Mouse (Mus musculus): ENCODE data around the gene Rufy3.

Rufy3 gene

DNA sequence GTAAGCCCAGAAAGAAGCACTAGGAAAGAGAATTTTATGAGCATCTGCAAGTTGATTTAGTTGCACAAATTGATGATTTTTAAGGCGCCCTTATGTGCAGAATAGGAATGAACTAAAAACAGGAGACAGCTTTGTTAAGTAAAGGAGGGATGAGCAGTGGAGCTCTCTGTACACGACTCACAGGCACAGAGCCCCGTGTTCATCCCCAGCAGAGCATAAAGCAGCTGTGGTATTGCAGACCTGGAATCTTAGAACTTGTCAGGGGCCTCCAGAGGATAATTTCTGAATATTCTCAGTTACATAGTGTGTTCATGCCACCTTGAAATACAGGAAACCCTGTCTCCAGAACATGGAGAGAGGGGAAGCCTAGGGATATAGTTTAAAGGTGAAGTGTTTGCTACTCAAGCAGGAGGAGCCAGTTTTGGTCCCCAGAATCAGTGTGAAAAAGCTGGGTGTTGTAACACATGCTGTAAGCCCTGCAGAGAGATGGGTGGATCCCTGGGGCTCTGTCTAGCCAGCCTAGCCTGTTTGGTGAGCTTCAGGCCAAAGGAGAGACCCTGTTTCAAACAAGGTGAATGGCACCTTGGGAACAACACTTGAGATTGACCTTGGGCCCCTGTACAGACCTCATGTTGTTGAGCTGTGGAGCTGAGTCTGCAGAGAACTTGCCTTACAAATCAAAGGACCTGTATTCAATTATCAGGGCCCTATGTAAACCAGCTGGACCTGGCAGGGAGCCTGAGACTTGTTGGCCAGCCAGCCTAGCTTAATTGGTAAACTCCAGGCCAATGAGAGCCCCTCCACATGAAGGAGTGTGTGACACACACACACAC is 10.9 kb downstream of the Rufy3 start:
- no peak for DNase-seq (ENCODE audit: low read depth)

- DNase-seq (ENCODE audit: low read depth) = no peak
These were observed 15.8 kb downstream of the Rufy3 start for GRCm38 (mm10) chr5:88580681-88581080.

- no peak for DNase-seq (ENCODE audit: low read depth)
These were observed 16.5 kb downstream of the Rufy3 start for GRCm38 (mm10) chr5:88581343-88581742.

GRCm38 (mm10) chr5:88583271-88584031 is 18.6 kb downstream of the Rufy3 start:
- no peak for DNase-seq (ENCODE audit: low read depth)

DNA sequence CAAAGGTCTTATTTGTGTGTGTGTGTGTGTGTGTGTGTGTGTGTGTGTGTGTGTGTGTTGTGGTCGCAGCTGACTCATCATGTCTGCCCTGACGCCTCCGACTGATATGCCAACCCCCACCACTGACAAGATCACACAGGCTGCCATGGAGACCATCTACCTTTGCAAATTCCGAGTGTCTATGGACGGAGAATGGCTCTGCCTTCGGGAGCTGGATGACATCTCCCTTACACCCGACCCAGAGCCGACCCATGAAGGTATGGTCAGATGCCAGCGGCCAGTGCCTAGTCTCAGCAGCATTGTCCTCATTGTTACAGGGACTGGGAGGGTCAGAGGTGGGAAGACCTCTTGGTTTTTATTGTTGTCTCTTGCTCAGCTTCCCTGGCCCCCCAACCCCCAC is 19.2 kb downstream of the Rufy3 start:
- no peak for DNase-seq (ENCODE audit: low read depth)

DNA sequence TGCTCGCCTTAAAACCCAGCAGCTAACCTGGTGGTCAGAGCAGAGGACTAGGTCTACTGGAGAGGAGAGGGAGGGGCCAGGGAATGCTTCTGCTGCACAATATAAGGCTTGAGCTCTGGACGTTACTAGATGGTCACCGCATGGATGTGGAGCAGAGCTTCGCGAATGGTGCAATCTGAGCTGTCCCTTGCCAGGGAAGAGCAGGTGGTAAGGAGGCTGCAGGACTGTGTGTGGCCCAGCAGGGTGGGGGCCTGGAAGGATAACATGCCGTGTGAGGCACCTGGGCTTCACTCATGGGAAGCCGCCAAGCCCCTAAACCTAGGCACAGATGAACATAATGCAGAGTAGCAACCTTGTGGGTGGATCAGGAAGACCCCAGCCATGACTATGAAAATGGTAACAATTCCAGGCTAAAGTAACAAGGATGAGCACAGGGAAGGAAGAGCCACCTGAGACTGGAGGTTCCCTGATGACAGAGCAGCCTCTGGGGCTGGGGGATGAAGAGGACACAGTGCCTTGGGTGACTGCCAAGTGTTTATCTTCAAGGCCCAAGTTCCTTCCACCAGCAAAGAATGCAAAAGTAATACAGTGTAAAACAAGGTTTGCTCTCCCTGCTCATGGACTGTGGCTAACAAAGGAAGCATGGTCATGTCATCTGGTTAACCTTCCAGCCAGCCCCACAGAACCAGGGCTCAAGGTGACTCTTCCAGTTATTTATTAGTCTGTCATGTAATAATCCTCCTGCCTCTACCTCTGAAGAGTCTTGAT is 21.8 kb downstream of the Rufy3 start:
- no peak for DNase-seq (ENCODE audit: low read depth)

DNA sequence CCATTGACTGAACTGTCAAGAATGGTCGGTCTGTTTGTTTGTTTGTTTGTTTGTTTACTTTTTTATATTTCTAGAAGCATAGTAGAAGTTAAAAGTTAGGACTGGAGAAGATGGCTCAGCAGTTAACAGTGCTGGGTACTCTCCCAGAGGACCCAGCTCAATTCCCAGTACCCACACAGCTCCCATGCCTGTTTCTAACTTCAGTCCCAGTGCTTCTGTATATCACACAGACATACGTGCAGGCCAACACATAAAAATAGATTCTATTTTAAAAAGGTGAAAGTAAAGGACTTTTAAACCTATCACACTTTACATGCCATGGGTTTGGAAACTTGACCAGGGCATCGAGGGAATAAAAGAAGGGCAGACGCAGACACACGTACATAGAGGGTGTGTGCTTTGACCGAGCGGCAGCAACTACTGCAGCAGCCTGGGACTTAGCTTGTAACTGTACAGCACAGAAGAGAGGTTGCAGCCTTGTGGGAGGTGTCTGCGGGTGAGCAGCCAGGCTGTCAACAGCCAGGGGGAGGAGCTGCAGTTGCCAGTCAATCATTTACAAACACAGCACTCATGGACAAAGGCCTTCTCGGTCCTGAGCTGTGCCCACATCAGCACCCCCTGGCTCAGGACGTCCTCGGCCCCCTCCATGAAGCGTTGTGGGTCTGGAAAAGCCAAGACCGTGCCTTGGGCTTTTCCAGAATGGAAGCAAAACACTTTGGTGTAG is 22.5 kb downstream of the Rufy3 start:
- no peak for DNase-seq (ENCODE audit: low read depth)

GRCm38 (mm10) chr5:88588481-88588880 is 23.6 kb downstream of the Rufy3 start:
- no peak for DNase-seq (ENCODE audit: low read depth)

GRCm38 (mm10) chr5:88593421-88594172 is 28.8 kb downstream of the Rufy3 start:
- no peak for DNase-seq (ENCODE audit: low read depth)

DNA sequence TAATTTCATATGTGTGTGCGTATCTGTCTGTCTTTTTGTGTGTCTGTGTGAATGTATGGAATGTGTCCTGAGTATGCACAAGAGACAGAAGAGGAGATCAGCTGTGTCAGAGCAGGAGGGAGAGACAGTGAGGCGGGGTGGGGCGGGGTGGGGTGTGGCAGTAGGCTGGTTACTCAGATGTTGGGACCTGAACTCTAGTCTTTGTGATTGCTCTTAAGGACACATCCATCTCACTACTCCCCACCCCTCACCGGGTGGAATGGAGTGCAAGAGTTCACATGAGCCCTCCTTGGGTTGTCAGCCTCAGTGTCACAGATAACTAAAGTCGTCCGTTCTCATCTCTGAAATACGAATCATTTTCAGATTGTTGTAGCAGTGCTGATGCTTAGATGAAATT is 29.3 kb downstream of the Rufy3 start:
- DNase-seq (ENCODE audit: low read depth) = no peak

- DNase-seq (ENCODE audit: low read depth) = no peak
These were observed 31.0 kb downstream of the Rufy3 start for GRCm38 (mm10) chr5:88595537-88596455.

DNA sequence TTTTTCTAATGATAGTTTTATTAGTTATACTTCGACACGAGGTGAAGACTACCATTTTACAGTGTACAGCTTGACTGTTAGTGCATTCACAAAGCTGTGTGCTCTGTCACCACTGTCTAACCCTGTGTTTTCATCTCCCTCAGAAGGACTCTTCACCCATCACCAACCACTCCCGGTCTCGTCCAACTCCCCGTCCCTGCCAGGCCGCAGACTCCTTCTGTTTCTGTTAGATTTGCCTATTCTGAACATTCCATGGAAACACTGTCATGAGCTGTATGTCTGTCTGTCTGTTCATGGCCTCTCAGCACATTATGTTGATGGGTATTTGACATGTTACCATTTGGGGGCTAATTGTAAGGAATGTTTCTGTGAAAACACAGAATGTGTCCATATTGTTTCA is 34.1 kb downstream of the Rufy3 start:
- no peak for DNase-seq (ENCODE audit: low read depth)

- DNase-seq (ENCODE audit: low read depth) = no peak
These were observed 37.2 kb downstream of the Rufy3 start for GRCm38 (mm10) chr5:88602030-88602429.

GRCm38 (mm10) chr5:88602713-88603112 is 37.9 kb downstream of the Rufy3 start:
- DNase-seq (ENCODE audit: low read depth) = no peak

DNA sequence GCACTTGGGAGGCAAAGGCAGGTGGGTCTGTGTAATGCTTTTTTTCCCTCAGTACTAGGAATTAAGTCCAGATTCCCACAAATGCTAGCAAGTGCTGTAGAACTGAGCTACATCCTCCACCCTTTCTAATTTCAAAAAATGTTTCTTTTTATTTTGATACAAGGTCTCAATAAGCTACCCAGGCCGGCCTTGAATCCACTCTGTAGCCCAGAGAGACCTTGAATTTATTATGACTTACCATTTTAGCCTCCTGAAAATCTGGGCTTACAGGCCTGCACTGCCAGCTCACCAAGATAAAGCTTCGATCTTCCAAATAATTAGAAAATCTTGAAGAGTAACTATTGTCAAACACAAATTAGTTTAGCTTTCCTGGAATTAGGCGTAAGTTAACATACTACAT is 39.2 kb downstream of the Rufy3 start:
- DNase-seq (ENCODE audit: low read depth) = no peak

- no peak for DNase-seq (ENCODE audit: low read depth)
These were observed 40.0 kb downstream of the Rufy3 start for GRCm38 (mm10) chr5:88604641-88605358.

DNA sequence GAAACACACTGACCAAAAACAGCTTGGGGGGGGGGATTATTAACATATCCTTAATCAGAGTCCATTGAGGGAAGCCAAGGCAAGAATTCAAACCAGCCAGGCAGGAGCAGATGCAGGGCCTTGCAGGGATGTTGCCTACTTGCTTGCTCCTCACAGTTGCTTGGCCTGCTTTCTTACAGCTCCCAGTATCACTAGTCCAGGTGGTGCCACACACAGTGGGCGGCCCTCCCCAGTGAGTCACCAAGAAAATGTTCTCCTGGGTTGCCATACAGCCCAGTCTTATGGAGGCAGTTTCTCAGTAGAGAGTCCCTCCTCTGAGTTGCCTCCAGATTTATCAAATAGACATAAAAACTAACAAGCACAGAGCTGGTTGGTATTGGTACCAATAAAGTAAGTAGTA is 49.3 kb downstream of the Rufy3 start:
- DNase-seq (ENCODE audit: low read depth) = no peak

DNA sequence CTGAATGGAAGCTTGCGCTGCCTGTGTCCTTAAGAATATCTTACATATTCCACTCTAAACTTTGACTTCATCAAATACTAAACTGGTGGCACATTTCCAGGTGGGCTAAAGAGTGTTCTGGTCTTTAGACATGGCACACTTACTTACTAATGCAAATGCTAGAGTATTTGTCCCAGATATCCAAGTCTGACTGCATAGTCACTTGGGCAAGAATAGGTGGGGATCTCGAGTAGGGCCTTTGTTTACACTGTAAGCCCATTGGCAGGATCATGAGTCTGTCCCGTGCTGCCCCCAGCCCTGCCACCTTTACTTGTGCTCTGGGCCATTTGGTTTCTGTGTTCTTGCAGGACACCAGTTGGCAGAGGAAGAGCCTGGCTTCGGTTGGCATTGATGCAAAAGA is 52.1 kb downstream of the Rufy3 start:
- DNase-seq (ENCODE audit: low read depth) = no peak

DNA sequence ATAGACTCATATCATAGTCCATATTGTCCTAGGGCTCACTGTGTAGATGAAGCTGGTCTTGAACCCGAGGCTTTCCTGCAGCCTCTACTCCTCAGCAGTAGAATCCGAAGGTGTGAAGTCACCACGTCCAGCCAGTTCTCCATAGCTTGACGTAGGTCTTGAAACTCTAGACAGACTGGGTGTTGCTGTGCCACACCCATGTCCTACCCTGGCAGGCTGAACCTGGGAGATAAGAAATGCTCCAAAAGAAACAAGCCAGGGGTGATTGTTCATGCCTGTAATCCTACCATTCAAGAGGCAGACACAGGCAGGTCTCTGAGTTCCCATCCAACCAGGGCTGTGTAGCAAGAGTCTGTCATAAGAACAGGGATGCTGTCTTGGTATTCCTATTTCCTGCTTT is 62.7 kb downstream of the Rufy3 start:
- DNase-seq (ENCODE audit: low read depth) = no peak

DNA sequence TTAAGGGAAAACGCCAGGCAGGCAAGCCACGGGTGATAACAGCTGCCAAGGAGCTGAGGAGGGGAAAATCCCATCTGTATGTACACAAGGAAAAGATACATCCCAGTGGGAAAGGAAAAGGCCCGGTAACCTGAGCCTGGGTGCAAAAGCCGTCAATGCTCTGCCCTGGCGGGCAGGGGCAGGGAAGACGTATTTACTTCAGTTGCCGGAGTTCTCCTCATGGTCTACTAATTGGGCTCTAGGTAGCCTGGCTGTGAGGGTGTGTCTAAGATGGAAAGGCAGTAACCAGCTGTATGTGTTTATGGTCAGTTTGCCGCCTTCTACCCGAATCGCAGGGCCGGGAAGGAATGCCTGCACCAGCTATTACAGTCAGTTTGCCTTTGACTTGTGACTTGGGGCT is 64.3 kb downstream of the Rufy3 start:
- DNase-seq (ENCODE audit: low read depth) = no peak
